Mouse (Mus musculus) neural tube, embryonic 14.5 days (tissue): ENCODE measurements around the gene Ppp1r3d. TPM values are rescaled to one million over a fixed set of nuclear protein-coding genes. Genes with fewer than 3 reads are reported as not detected.

Experiments used
- ATAC-seq: fragments of 200-750 bp; cut with Nextera tagmentation; 2 replicates; pipeline ENCODE4 v1.8.0; 2017; ENCODE audit warnings: low read depth, mild to moderate bottlenecking, moderate TSS enrichment, moderate library complexity
- H3K27ac ChIP-seq: fragments of 300-500 bp; sonication (generic); 2 replicates; pipeline ENCODE4 v1.5.1; 2014; ENCODE audit warnings: low read depth, mild to moderate bottlenecking, control low read depth, low read length, moderate library complexity, mixed read lengths
- H3K27me3 ChIP-seq: fragments of 300-500 bp; sonication (generic); 2 replicates; pipeline ENCODE4 v1.6.1; 2014; ENCODE audit warnings: low read length; ENCODE audit not compliant: control insufficient read depth, insufficient read depth
- H3K36me3 ChIP-seq: fragments of 300-500 bp; sonication (generic); 2 replicates; pipeline ENCODE4 v1.6.1; 2014; ENCODE audit warnings: low read length, mixed read lengths; ENCODE audit not compliant: control insufficient read depth, insufficient read depth
- H3K4me1 ChIP-seq: fragments of 300-500 bp; sonication (generic); 2 replicates; pipeline ENCODE4 v1.6.1; 2014; ENCODE audit warnings: low read length; ENCODE audit not compliant: control insufficient read depth, insufficient read depth
- H3K4me2 ChIP-seq: fragments of 300-500 bp; sonication (generic); 2 replicates; pipeline ENCODE4 v1.6.1; 2014; ENCODE audit warnings: mild to moderate bottlenecking, low read depth, low read length, control low read depth
- H3K4me3 ChIP-seq: fragments of 300-500 bp; sonication (generic); 2 replicates; pipeline ENCODE4 v1.5.1; 2014; ENCODE audit warnings: low read depth, low read length, control low read depth, mixed read lengths
- H3K9ac ChIP-seq: fragments of 300-500 bp; sonication (generic); replicated peaks from 2 replicates; pipeline ENCODE4 v1.6.1; 2014; ENCODE audit warnings: low read depth, mild to moderate bottlenecking, control low read depth, low read length, mixed read lengths
- H3K9me3 ChIP-seq: fragments of 300-500 bp; sonication (generic); 2 replicates; pipeline ENCODE4 v1.6.1; 2016; ENCODE audit warnings: low read length; ENCODE audit not compliant: control insufficient read depth
- WGBS: fragments of 180-500 bp; shearing (Covaris S2); extraction: QIAGEN DNeasy Blood & Tissue Kit; methylation state at CpG from one replicate; pipeline ENCODE4 v1.1.7; 2014; 5-methylcytosine and 5-hydroxymethylcytosine counted together
- polyA plus RNA-seq: library from polyadenylated mRNA; unstranded; fragments of >200 nt; fragmentation: Nextera tagmentation; extraction: Ambion mirVana; gene quantifications from 2 replicates; pipeline ENCODE4 v1.2.1, GENCODE M21; 2014

Ppp1r3d gene
- polyA plus RNA-seq, 1 experiment from 2014 or later: 4.3 TPM

- Histone ChIP-seq H3K9ac (no peak overlapping the region), H3K36me3 (no peaks in the 10 kb centered on the region), H3K4me3 (no peak overlapping the region), H3K27me3 (no peaks in the 10 kb centered on the region), H3K4me2 (no peak overlapping the region), H3K4me1 (peaks cover 3% of the 10 kb centered on the region; the same call in 1 of the 2 replicates), H3K9me3 (no peaks in the 10 kb centered on the region), H3K27ac (no peak overlapping the region)
- no peak for ATAC-seq
- 85% methylated on average over 9 of the region's 9 CpGs for WGBS
These were observed 6.3 kb upstream of the Ppp1r3d start for GRCm38 (mm10) chr2:178420576-178420975.

- 68% methylated on average over 4 of the region's 4 CpGs for WGBS
- no peak for ATAC-seq
- H3K4me1 ChIP-seq: peaks cover 19% of the 10 kb centered on the region
- H3K9me3 ChIP-seq: no peaks in the 10 kb centered on the region
- no peak overlapping the region for H3K27ac ChIP-seq
- H3K27me3 ChIP-seq: peaks cover 3% of the 10 kb centered on the region
- H3K4me3 ChIP-seq: no peak overlapping the region
- H3K36me3 ChIP-seq: no peaks in the 10 kb centered on the region
- H3K4me2 ChIP-seq: no peak overlapping the region
- no peak overlapping the region for H3K9ac ChIP-seq
These were observed 2.7 kb upstream of the Ppp1r3d start for GRCm38 (mm10) chr2:178416970-178417369.

- Histone ChIP-seq H3K4me1 (peaks cover 19% of the 10 kb centered on the region), H3K9ac (no peak overlapping the region), H3K4me3 (no peak overlapping the region), H3K9me3 (no peaks in the 10 kb centered on the region), H3K27ac (no peak overlapping the region), H3K27me3 (peaks cover 4% of the 10 kb centered on the region), H3K4me2 (no peak overlapping the region), H3K36me3 (no peaks in the 10 kb centered on the region)
- no peak for ATAC-seq
- WGBS: 77% methylated on average over 13 of the region's 13 CpGs
These were observed 2.2 kb upstream of the Ppp1r3d start for GRCm38 (mm10) chr2:178416427-178416826.

- Histone ChIP-seq H3K9ac (peak overlapping the region; percentile 74), H3K4me1 (peaks cover 19% of the 10 kb centered on the region), H3K36me3 (no peaks in the 10 kb centered on the region), H3K4me3 (peak overlapping the region; percentile 62), H3K27ac (no peak overlapping the region; the same call in 1 of the 2 replicates), H3K4me2 (peak overlapping the region; percentile 100), H3K27me3 (peaks cover 5% of the 10 kb centered on the region), H3K9me3 (no peaks in the 10 kb centered on the region)
- 15% methylated on average over 3 of the region's 3 CpGs for WGBS
- no peak for ATAC-seq
These were observed 827 bp upstream of the Ppp1r3d start for GRCm38 (mm10) chr2:178415150-178415448.

- H3K36me3 ChIP-seq: no peaks in the 10 kb centered on the region
- H3K4me1 ChIP-seq: peaks cover 19% of the 10 kb centered on the region
- peak overlapping the region; percentile 74 for H3K9ac ChIP-seq
- H3K27me3 ChIP-seq: peaks cover 5% of the 10 kb centered on the region
- no peaks in the 10 kb centered on the region for H3K9me3 ChIP-seq
- H3K4me2 ChIP-seq: peak overlapping the region; percentile 100
- peak; percentile 15 for ATAC-seq
- peak overlapping the region; percentile 62 for H3K4me3 ChIP-seq
- 13% methylated on average over 75 of the region's 75 CpGs for WGBS
- H3K27ac ChIP-seq: peak overlapping the region; percentile 81
These were observed 601 bp downstream of the Ppp1r3d start for GRCm38 (mm10) chr2:178413481-178414260.

GRCm38 (mm10) chr2:178413081-178413480 lies 1.2 kb downstream of the Ppp1r3d start:
- peak overlapping the region; percentile 62; the same call in 1 of the 2 replicates for H3K4me3 ChIP-seq
- peaks cover 5% of the 10 kb centered on the region for H3K27me3 ChIP-seq
- H3K36me3 ChIP-seq: no peaks in the 10 kb centered on the region
- WGBS: 65% methylated on average over 13 of the region's 13 CpGs
- H3K4me1 ChIP-seq: peaks cover 19% of the 10 kb centered on the region
- no peak for ATAC-seq
- peak overlapping the region; percentile 100 for H3K4me2 ChIP-seq
- no peak overlapping the region for H3K27ac ChIP-seq
- H3K9ac ChIP-seq: peak overlapping the region; percentile 74; the same call in 1 of the 2 replicates
- no peaks in the 10 kb centered on the region for H3K9me3 ChIP-seq

GRCm38 (mm10) chr2:178412598-178412997 lies 1.7 kb downstream of the Ppp1r3d start:
- H3K9me3 ChIP-seq: no peaks in the 10 kb centered on the region
- no peak overlapping the region for H3K4me3 ChIP-seq
- no peaks in the 10 kb centered on the region for H3K36me3 ChIP-seq
- no peak for ATAC-seq
- no peak overlapping the region for H3K4me2 ChIP-seq
- peaks cover 5% of the 10 kb centered on the region for H3K27me3 ChIP-seq
- WGBS: 71% methylated on average over 6 of the region's 6 CpGs
- H3K4me1 ChIP-seq: peaks cover 19% of the 10 kb centered on the region
- H3K9ac ChIP-seq: no peak overlapping the region
- H3K27ac ChIP-seq: no peak overlapping the region

GRCm38 (mm10) chr2:178410286-178410685 lies 4.0 kb downstream of the Ppp1r3d start:
- Histone ChIP-seq H3K9ac (no peak overlapping the region), H3K4me2 (no peak overlapping the region), H3K9me3 (no peaks in the 10 kb centered on the region), H3K27me3 (peaks cover 5% of the 10 kb centered on the region), H3K4me1 (peaks cover 15% of the 10 kb centered on the region), H3K36me3 (no peaks in the 10 kb centered on the region), H3K4me3 (no peak overlapping the region), H3K27ac (no peak overlapping the region)
- 81% methylated on average over 6 of the region's 6 CpGs for WGBS
- no peak for ATAC-seq

GRCm38 (mm10) chr2:178409024-178409423 lies 5.2 kb downstream of the Ppp1r3d start:
- Histone ChIP-seq H3K9ac (no peak overlapping the region), H3K4me3 (no peak overlapping the region), H3K36me3 (no peaks in the 10 kb centered on the region), H3K27ac (no peak overlapping the region), H3K4me2 (no peak overlapping the region), H3K9me3 (no peaks in the 10 kb centered on the region), H3K27me3 (peaks cover 5% of the 10 kb centered on the region), H3K4me1 (peaks cover 10% of the 10 kb centered on the region; the same call in 1 of the 2 replicates)
- no peak for ATAC-seq
- WGBS: 64% methylated on average over 1 of the region's 1 CpGs
